Mouse (Mus musculus): ENCODE results near the gene Olfr398. TPM values are rescaled to one million over a fixed set of nuclear protein-coding genes. Genes with fewer than 3 reads are reported as not detected.

Gene Olfr398
- polyA plus RNA-seq (2012; rRNA removed) (not detected in 2 replicates), polyA plus RNA-seq (2014; fragmentation: Nextera tagmentation; extraction: Ambion mirVana) (not detected in 2 replicates)

GRCm38 (mm10) chr11:73990307-73990706 is at the start of gene Olfr398:
TSS of gene Olfr398 (minus strand) at chr11:73990407.
- no peaks in the 10 kb centered on the region for H3K27me3 ChIP-seq (ENCODE audit: control insufficient read depth, insufficient read depth, low read length)
- no peaks in the 10 kb centered on the region for H3K9me3 ChIP-seq (ENCODE audit: control insufficient read depth, low read length)
- no peak within 1 kb of the TSS for H3K4me3 ChIP-seq (replicated peaks; ENCODE audit: low read length)
- no peak for TF ChIP-seq POLR2A (IDR thresholded peaks at IDR 0.05; ENCODE audit: borderline replicate concordance, extremely low read depth, insufficient read depth, insufficient read length)
- no peaks in the 10 kb centered on the region for H3K4me1 ChIP-seq (ENCODE audit: control insufficient read depth, insufficient read depth, low read length)
- DNase-seq (ENCODE audit: low spot score): no peak
- no peak within 1 kb of the TSS for H3K27ac ChIP-seq (replicated peaks; ENCODE audit: low read depth, low read length)
- H3K9ac ChIP-seq (ENCODE audit: low read depth, low read length, severe bottlenecking): no peak within 1 kb of the TSS
- no peak within 1 kb of the TSS for H3K4me2 ChIP-seq (replicated peaks; ENCODE audit: low read depth, low read length, severe bottlenecking)
- H3K36me3 ChIP-seq (ENCODE audit: control insufficient read depth, insufficient read depth, low read length): no peaks in the 10 kb centered on the region
- no peak for ATAC-seq (ENCODE audit: low FRiP score, low read depth)

GRCm38 (mm10) chr11:73993115-73993514 is 2.9 kb upstream of the Olfr398 start:
- no peak overlapping the region for H3K27ac ChIP-seq (replicated peaks; ENCODE audit: low read depth, low read length)
- no peak overlapping the region for H3K9ac ChIP-seq (ENCODE audit: low read depth, low read length, severe bottlenecking)
- TF ChIP-seq POLR2A (IDR thresholded peaks at IDR 0.05; ENCODE audit: borderline replicate concordance, extremely low read depth, insufficient read depth, insufficient read length): no peak
- H3K4me3 ChIP-seq (replicated peaks; ENCODE audit: low read length): no peak overlapping the region
- no peaks in the 10 kb centered on the region for H3K9me3 ChIP-seq (ENCODE audit: control insufficient read depth, low read length)
- DNase-seq (ENCODE audit: low spot score) (no peak), ATAC-seq (ENCODE audit: low FRiP score, low read depth) (no peak)
- no peaks in the 10 kb centered on the region for H3K4me1 ChIP-seq (ENCODE audit: control insufficient read depth, insufficient read depth, low read length)
- no peaks in the 10 kb centered on the region for H3K27me3 ChIP-seq (ENCODE audit: control insufficient read depth, insufficient read depth, low read length)
- H3K4me2 ChIP-seq (replicated peaks; ENCODE audit: low read depth, low read length, severe bottlenecking): no peak overlapping the region
- H3K36me3 ChIP-seq (ENCODE audit: control insufficient read depth, insufficient read depth, low read length): no peaks in the 10 kb centered on the region

GRCm38 (mm10) chr11:73960517-73960916 is 29.7 kb downstream of the Olfr398 start, which contains the start of gene Olfr397:
TSS of gene Olfr397 (plus strand) at chr11:73960817.
- H3K9ac ChIP-seq (ENCODE audit: low read depth, low read length, severe bottlenecking): no peak within 1 kb of the TSS
- H3K4me1 ChIP-seq (ENCODE audit: control insufficient read depth, insufficient read depth, low read length): no peaks in the 10 kb centered on the region
- DNase-seq (ENCODE audit: low spot score) (no peak), ATAC-seq (ENCODE audit: low FRiP score, low read depth) (no peak)
- H3K4me3 ChIP-seq (replicated peaks; ENCODE audit: low read length): no peak within 1 kb of the TSS
- H3K27ac ChIP-seq (replicated peaks; ENCODE audit: low read depth, low read length): no peak within 1 kb of the TSS
- 0 out of 2 replicates have a peak, but pooled peaks cover 6% of the 10 kb centered on the region for H3K9me3 ChIP-seq (ENCODE audit: control insufficient read depth, low read length)
- no peaks in the 10 kb centered on the region for H3K36me3 ChIP-seq (ENCODE audit: control insufficient read depth, insufficient read depth, low read length)
- 74% methylated on average over 1 of the region's 1 CpGs for WGBS
- H3K27me3 ChIP-seq (ENCODE audit: control insufficient read depth, insufficient read depth, low read length): no peaks in the 10 kb centered on the region
- no peak for TF ChIP-seq POLR2A (IDR thresholded peaks at IDR 0.05; ENCODE audit: borderline replicate concordance, extremely low read depth, insufficient read depth, insufficient read length)
- no peak within 1 kb of the TSS for H3K4me2 ChIP-seq (replicated peaks; ENCODE audit: low read depth, low read length, severe bottlenecking)

- Histone ChIP-seq H3K9ac (ENCODE audit: low read depth, low read length, severe bottlenecking) (no peak within 1 kb of the TSS), H3K27ac (replicated peaks; ENCODE audit: low read depth, low read length) (no peak within 1 kb of the TSS), H3K27me3 (ENCODE audit: control insufficient read depth, insufficient read depth, low read length) (no peaks in the 10 kb centered on the region), H3K4me1 (ENCODE audit: control insufficient read depth, insufficient read depth, low read length) (no peaks in the 10 kb centered on the region), H3K4me2 (replicated peaks; ENCODE audit: low read depth, low read length, severe bottlenecking) (no peak within 1 kb of the TSS), H3K9me3 (ENCODE audit: control insufficient read depth, low read length) (no peaks in the 10 kb centered on the region), H3K4me3 (replicated peaks; ENCODE audit: low read length) (no peak within 1 kb of the TSS), H3K36me3 (ENCODE audit: control insufficient read depth, insufficient read depth, low read length) (no peaks in the 10 kb centered on the region)
- ATAC-seq (ENCODE audit: low FRiP score, low read depth) (no peak), DNase-seq (ENCODE audit: low spot score) (no peak)
- TF ChIP-seq POLR2A (IDR thresholded peaks at IDR 0.05; ENCODE audit: borderline replicate concordance, extremely low read depth, insufficient read depth, insufficient read length): no peak
These were observed 53.8 kb downstream of the Olfr398 start, which contains the start of gene Olfr23 for GRCm38 (mm10) chr11:73936377-73936776. TSS of gene Olfr23 (plus strand) at chr11:73936677.

Other genes with a start within 250 kb of the Olfr398 start
- gene Olfr389, start 209.7 kb downstream of the Olfr398 start, polyA plus RNA-seq (2012; rRNA removed): not detected in 2 replicates
- gene Olfr389, start 209.7 kb downstream of the Olfr398 start, polyA plus RNA-seq (2014; fragmentation: Nextera tagmentation; extraction: Ambion mirVana): not detected in 2 replicates
- not detected in 2 replicates for gene Olfr390, start 207.4 kb downstream of the Olfr398 start, polyA plus RNA-seq (2012; rRNA removed)
- not detected in 2 replicates for gene Olfr390, start 207.4 kb downstream of the Olfr398 start, polyA plus RNA-seq (2014; fragmentation: Nextera tagmentation; extraction: Ambion mirVana)
- not detected in 2 replicates for gene Olfr391-ps, start 187.4 kb downstream of the Olfr398 start, polyA plus RNA-seq (2012; rRNA removed)
- gene Olfr391-ps, start 187.4 kb downstream of the Olfr398 start, polyA plus RNA-seq (2014; fragmentation: Nextera tagmentation; extraction: Ambion mirVana): not detected in 2 replicates
- not detected in 2 replicates for gene Olfr392, start 173.4 kb downstream of the Olfr398 start, polyA plus RNA-seq (2012; rRNA removed)
- not detected in 2 replicates for gene Olfr392, start 173.4 kb downstream of the Olfr398 start, polyA plus RNA-seq (2014; fragmentation: Nextera tagmentation; extraction: Ambion mirVana)
- gene Olfr393, start 139.0 kb downstream of the Olfr398 start, polyA plus RNA-seq (2012; rRNA removed): not detected in 2 replicates
- gene Olfr393, start 139.0 kb downstream of the Olfr398 start, polyA plus RNA-seq (2014; fragmentation: Nextera tagmentation; extraction: Ambion mirVana): not detected in 2 replicates
- not detected in 2 replicates for gene Olfr394, start 99.6 kb downstream of the Olfr398 start, polyA plus RNA-seq (2012; rRNA removed)
- not detected in 2 replicates for gene Olfr394, start 99.6 kb downstream of the Olfr398 start, polyA plus RNA-seq (2014; fragmentation: Nextera tagmentation; extraction: Ambion mirVana)
- not detected in 2 replicates for gene Olfr395, start 81.1 kb downstream of the Olfr398 start, polyA plus RNA-seq (2012; rRNA removed)
- not detected in 2 replicates for gene Olfr395, start 81.1 kb downstream of the Olfr398 start, polyA plus RNA-seq (2014; fragmentation: Nextera tagmentation; extraction: Ambion mirVana)
- not detected in 2 replicates for gene Olfr23, start 53.7 kb downstream of the Olfr398 start, polyA plus RNA-seq (2012; rRNA removed)
- gene Olfr23, start 53.7 kb downstream of the Olfr398 start, polyA plus RNA-seq (2014; fragmentation: Nextera tagmentation; extraction: Ambion mirVana): not detected in 2 replicates
- gene Olfr397, start 29.6 kb downstream of the Olfr398 start, polyA plus RNA-seq (2012; rRNA removed): not detected in 2 replicates
- gene Olfr397, start 29.6 kb downstream of the Olfr398 start, polyA plus RNA-seq (2014; fragmentation: Nextera tagmentation; extraction: Ambion mirVana): not detected in 2 replicates
- gene Olfr139, start 66.1 kb upstream of the Olfr398 start, polyA plus RNA-seq (2012; rRNA removed): not detected in 2 replicates
- gene Olfr139, start 66.1 kb upstream of the Olfr398 start, polyA plus RNA-seq (2014; fragmentation: Nextera tagmentation; extraction: Ambion mirVana): not detected in 2 replicates
- not detected in 2 replicates for gene Olfr399, start 66.2 kb upstream of the Olfr398 start, polyA plus RNA-seq (2012; rRNA removed)
- gene Olfr399, start 66.2 kb upstream of the Olfr398 start, polyA plus RNA-seq (2014; fragmentation: Nextera tagmentation; extraction: Ambion mirVana): not detected in 2 replicates
- not detected in 2 replicates for gene Zfp616, start 79.5 kb upstream of the Olfr398 start, polyA plus RNA-seq (2012; rRNA removed)
- gene Zfp616, start 79.5 kb upstream of the Olfr398 start, polyA plus RNA-seq (2014; fragmentation: Nextera tagmentation; extraction: Ambion mirVana): not detected in 2 replicates
- not detected in 2 replicates for gene Olfr401, start 123.3 kb upstream of the Olfr398 start, polyA plus RNA-seq (2012; rRNA removed)
- gene Olfr401, start 123.3 kb upstream of the Olfr398 start, polyA plus RNA-seq (2014; fragmentation: Nextera tagmentation; extraction: Ambion mirVana): not detected in 2 replicates
- gene Olfr402, start 163.1 kb upstream of the Olfr398 start, polyA plus RNA-seq (2012; rRNA removed): not detected in 2 replicates
- not detected in 2 replicates for gene Olfr402, start 163.1 kb upstream of the Olfr398 start, polyA plus RNA-seq (2014; fragmentation: Nextera tagmentation; extraction: Ambion mirVana)
- gene Olfr403, start 195.8 kb upstream of the Olfr398 start, polyA plus RNA-seq (2012; rRNA removed): not detected in 2 replicates
- gene Olfr403, start 195.8 kb upstream of the Olfr398 start, polyA plus RNA-seq (2014; fragmentation: Nextera tagmentation; extraction: Ambion mirVana): not detected in 2 replicates
- gene Olfr43, start 221.0 kb upstream of the Olfr398 start, polyA plus RNA-seq (2012; rRNA removed): not detected in 2 replicates
- not detected in 2 replicates for gene Olfr43, start 221.0 kb upstream of the Olfr398 start, polyA plus RNA-seq (2014; fragmentation: Nextera tagmentation; extraction: Ambion mirVana)